ENCODE assay signal across 8 mouse cellular contexts in genomic region chr17:5849421-5849910, GRCm38 (mm10). TPM values are rescaled to one million over a fixed set of nuclear protein-coding genes. Genes with fewer than 3 reads are reported as not detected.
DNase-seq lines count a peak whose midpoint lies in the region; ATAC-seq and TF ChIP-seq lines count a peak whose summit lies in the region.

No protein-coding gene starts in this region.

- H3K4me1 ChIP-seq in hindbrain, embryonic 15.5 days (replicated peaks): peaks cover 11% of the 10 kb centered on the region

- peak; percentile 46 for ATAC-seq in Patski
- no peak; the same call in 1 of the 2 replicates for ATAC-seq in hindbrain, embryonic 15.5 days (ENCODE audit: low FRiP score, low read depth)

- in situ Hi-C loops in Patski (cut with MboI; ENCODE audit: low pct_unique_long_range_greater_than_20kb): no loop called here

- H3K36me3 ChIP-seq in hindbrain, embryonic 15.5 days: no peaks in the 10 kb centered on the region

- intact Hi-C loops in gastrocnemius, adult 2 months (cut with DNase I): no loop called here

- POLR2A ChIA-PET in Patski (lab: Charles Lee): interaction anchor here (0.9 kb wide), 1 partner anchor 22 kb away, joined by 3 read pairs; no protein-coding TSS in a partner anchor

- WGBS in hindbrain, embryonic 15.5 days: 13% methylated on average over 18 of the region's 18 CpGs

- H3K9me3 ChIP-seq in hindbrain, embryonic 15.5 days: no peaks in the 10 kb centered on the region

- peak; percentile 82 for DNase-seq in Patski (ENCODE audit: low read depth, low spot score)
- peak; percentile 55 to 59 for DNase-seq in cerebellum, postnatal 25 days
- peak; percentile 68 for DNase-seq in gastrocnemius, adult 2 months
- peak; percentile 35 for DNase-seq in left cerebral cortex, adult 11 months (ENCODE audit: low spot score)
- DNase-seq in lung, postnatal 14 days: peak; percentile 83
- peak; percentile 76 to 83 for DNase-seq in right cerebral cortex, postnatal 10 days (ENCODE audit: low spot score in 2 of 2)
- no peak for DNase-seq in spleen, adult 18-20 months

- CTCF ChIA-PET in Patski (lab: Charles Lee): interaction anchor here (1.3 kb wide), 1 partner anchor 53 kb away, joined by 4 read pairs; no protein-coding TSS in a partner anchor

- 0 out of 2 replicates have a peak overlapping the region, but pooled peaks have one; percentile 20 for H3K9ac ChIP-seq in hindbrain, embryonic 15.5 days

- peak overlapping the region; percentile 69 for H3K4me3 ChIP-seq in gastrocnemius, adult 2 months
- peak overlapping the region; percentile 21 for H3K4me3 ChIP-seq in hindbrain, embryonic 15.5 days

- TF ChIP-seq CTCF in Patski (IDR thresholded peaks at IDR 0.05): no peak
- no peak for TF ChIP-seq CTCF in gastrocnemius, adult 2 months (IDR thresholded peaks at IDR 0.05)

- peak overlapping the region; percentile 85 for H3K27ac ChIP-seq in gastrocnemius, adult 2 months
- peak overlapping the region; percentile 64 for H3K27ac ChIP-seq in hindbrain, embryonic 15.5 days (replicated peaks)

- peak overlapping the region; percentile 57 for H3K4me2 ChIP-seq in hindbrain, embryonic 15.5 days

- no peaks in the 10 kb centered on the region for H3K27me3 ChIP-seq in Patski
- no peaks in the 10 kb centered on the region for H3K27me3 ChIP-seq in hindbrain, embryonic 15.5 days

RNA-seq across cellular contexts. Expression of gene Snx9, which starts 8.3 kb away (rescaled TPM):
- polyA plus RNA-seq in Patski (2021): 98.4 TPM
- 10 to 100 TPM; 22.9 to 29.6 TPM for total RNA-seq in gastrocnemius, adult 2 months (2021)
- 8.1 and 8.4 TPM in 2 replicates for polyA plus RNA-seq in hindbrain, embryonic 15.5 days (2015; fragmentation: Nextera tagmentation; extraction: Ambion mirVana)

Comparison
In these comparisons a context has a peak if more than half of its experiments do, and no peak if none do; other contexts are left out.
1. DNase-seq: peak in Patski (single experiment), cerebellum, postnatal 25 days (2 of 2), gastrocnemius, adult 2 months (single experiment), left cerebral cortex, adult 11 months (single experiment), lung, postnatal 14 days (single experiment) and right cerebral cortex, postnatal 10 days (2 of 2); none in spleen, adult 18-20 months (0 of 2).
2. RNA of gene Snx9, which starts 8.3 kb away (polyA plus RNA-seq): 98.4 TPM in Patski (single experiment); 8.1 to 8.4 TPM in hindbrain, embryonic 15.5 days; every median in the first group is over 10 times any median in the second.